Mouse (Mus musculus) lung, embryonic 14.5 days (tissue): ENCODE measurements at regions not wholly inside any gene's neighbourhood (a gene's known extent, or its start where the extent isn't known, plus 50 kb on each side); places are given as distances from the start of the nearest gene placed in this dataset.

Experiments
- ATAC-seq: fragments of 200-750 bp; cut with Nextera tagmentation; 2 replicates; pipeline ENCODE4 v1.8.0; 2017; ENCODE audit warnings: mild to moderate bottlenecking, moderate TSS enrichment, moderate library complexity; ENCODE audit not compliant: insufficient read depth
- DNase-seq: peaks from one replicate; pipeline ENCODE4 v3.0.0-alpha.2; 2015
- H3K27ac ChIP-seq: fragments of 300-500 bp; sonication (generic); 2 replicates; pipeline ENCODE4 v1.5.1; 2014; ENCODE audit warnings: low read depth, mild to moderate bottlenecking, moderate library complexity
- H3K27me3 ChIP-seq: fragments of 300-500 bp; sonication (generic); 2 replicates; pipeline ENCODE4 v1.6.1; 2014; ENCODE audit warnings: low read length, control low read depth; ENCODE audit not compliant: insufficient read depth
- H3K36me3 ChIP-seq: fragments of 300-500 bp; sonication (generic); 2 replicates; pipeline ENCODE4 v1.6.1; 2014; ENCODE audit warnings: control low read depth; ENCODE audit not compliant: insufficient read depth
- H3K4me1 ChIP-seq: fragments of 300-500 bp; sonication (generic); 2 replicates; pipeline ENCODE4 v1.6.1; 2014; ENCODE audit warnings: antibody characterized with exemption, control low read depth; ENCODE audit not compliant: insufficient read depth
- H3K4me2 ChIP-seq: fragments of 300-500 bp; sonication (generic); 2 replicates; pipeline ENCODE4 v1.6.1; 2014; ENCODE audit warnings: mild to moderate bottlenecking
- H3K4me3 ChIP-seq: fragments of 300-500 bp; sonication (generic); 2 replicates; pipeline ENCODE4 v1.5.1; 2014; ENCODE audit warnings: low read depth, low read length
- H3K9ac ChIP-seq: fragments of 300-500 bp; sonication (generic); 2 replicates; pipeline ENCODE4 v1.6.1; 2014
- H3K9me3 ChIP-seq: fragments of 300-500 bp; sonication (generic); 2 replicates; pipeline ENCODE4 v1.6.1; 2016; ENCODE audit warnings: low read depth, low read length, control low read depth
- CTCF ChIP-seq: IDR thresholded peaks from 2 replicates; pipeline ENCODE4 v1.5.1; 2016; ENCODE audit warnings: antibody characterized with exemption, low read depth
- WGBS: fragments of 180-500 bp; shearing (Covaris S2); extraction: QIAGEN DNeasy Blood & Tissue Kit; methylation state at CpG from one replicate; pipeline ENCODE4 v1.1.7; 2014; 5-methylcytosine and 5-hydroxymethylcytosine counted together

GRCm38 (mm10) chr10:83895741-83896150 is 173.1 kb downstream of the 1500009L16Rik start:
- Histone ChIP-seq H3K4me3 (no peak overlapping the region), H3K27ac (peak overlapping the region; percentile 54), H3K9me3 (no peaks in the 10 kb centered on the region), H3K9ac (no peak overlapping the region), H3K36me3 (no peaks in the 10 kb centered on the region), H3K27me3 (no peaks in the 10 kb centered on the region), H3K4me2 (no peak overlapping the region), H3K4me1 (peaks cover 4% of the 10 kb centered on the region)
- WGBS, result 41% methylated on average over 3 of the region's 3 CpGs
- no peak for TF ChIP-seq CTCF
- DNase-seq, result peak; percentile 67
- ATAC-seq, result peak; percentile 75

GRCm38 (mm10) chr10:83896160-83896559 is 173.5 kb downstream of the 1500009L16Rik start:
- H3K4me1 ChIP-seq, result peaks cover 4% of the 10 kb centered on the region
- no peaks in the 10 kb centered on the region for H3K9me3 ChIP-seq
- H3K4me2 ChIP-seq, result no peak overlapping the region
- no peaks in the 10 kb centered on the region for H3K36me3 ChIP-seq
- DNase-seq (no peak), ATAC-seq (no peak)
- peak overlapping the region; percentile 54 for H3K27ac ChIP-seq
- 76% methylated on average over 5 of the region's 5 CpGs for WGBS
- TF ChIP-seq CTCF, result no peak
- H3K4me3 ChIP-seq, result no peak overlapping the region
- no peaks in the 10 kb centered on the region for H3K27me3 ChIP-seq
- no peak overlapping the region for H3K9ac ChIP-seq

- no peak overlapping the region for H3K4me2 ChIP-seq
- H3K4me3 ChIP-seq, result no peak overlapping the region
- H3K4me1 ChIP-seq, result peaks cover 4% of the 10 kb centered on the region
- H3K9ac ChIP-seq, result no peak overlapping the region
- no peaks in the 10 kb centered on the region for H3K9me3 ChIP-seq
- TF ChIP-seq CTCF, result no peak
- no peaks in the 10 kb centered on the region for H3K36me3 ChIP-seq
- no peaks in the 10 kb centered on the region for H3K27me3 ChIP-seq
- WGBS, result 42% methylated on average over 6 of the region's 6 CpGs
- ATAC-seq (no peak), DNase-seq (peak; percentile 59)
- no peak overlapping the region; the same call in 1 of the 2 replicates for H3K27ac ChIP-seq
These were observed 174.9 kb downstream of the 1500009L16Rik start for GRCm38 (mm10) chr10:83897558-83897957.

- Histone ChIP-seq H3K27ac (no peak overlapping the region), H3K9me3 (no peaks in the 10 kb centered on the region), H3K4me2 (no peak overlapping the region), H3K36me3 (no peaks in the 10 kb centered on the region), H3K9ac (no peak overlapping the region), H3K4me1 (no peaks in the 10 kb centered on the region), H3K27me3 (no peaks in the 10 kb centered on the region), H3K4me3 (no peak overlapping the region)
- TF ChIP-seq CTCF, result peak; percentile 39
- peak; percentile 75 for ATAC-seq
- peak; percentile 46 for DNase-seq
- WGBS, result 67% methylated on average over 8 of the region's 8 CpGs
These were observed 184.1 kb downstream of the 1500009L16Rik start for GRCm38 (mm10) chr10:83906751-83907150.

- H3K4me3 ChIP-seq, result no peak overlapping the region
- no peaks in the 10 kb centered on the region for H3K9me3 ChIP-seq
- H3K27me3 ChIP-seq, result no peaks in the 10 kb centered on the region
- peaks cover 9% of the 10 kb centered on the region; the same call in 1 of the 2 replicates for H3K4me1 ChIP-seq
- no peak overlapping the region for H3K9ac ChIP-seq
- H3K36me3 ChIP-seq, result no peaks in the 10 kb centered on the region
- 84% methylated on average over 10 of the region's 10 CpGs for WGBS
- no peak for TF ChIP-seq CTCF
- no peak overlapping the region for H3K27ac ChIP-seq
- no peak for DNase-seq
- ATAC-seq, result no peak
- no peak overlapping the region for H3K4me2 ChIP-seq
These were observed 188.1 kb downstream of the 1500009L16Rik start for GRCm38 (mm10) chr10:83910649-83911370.

GRCm38 (mm10) chr10:83914401-83915132 is 191.9 kb downstream of the 1500009L16Rik start:
- Histone ChIP-seq H3K4me2 (no peak overlapping the region), H3K27me3 (no peaks in the 10 kb centered on the region), H3K9ac (no peak overlapping the region), H3K27ac (no peak overlapping the region), H3K36me3 (no peaks in the 10 kb centered on the region), H3K9me3 (no peaks in the 10 kb centered on the region), H3K4me1 (peaks cover 9% of the 10 kb centered on the region; the same call in 1 of the 2 replicates), H3K4me3 (no peak overlapping the region)
- TF ChIP-seq CTCF, result no peak
- peak; percentile 26 for DNase-seq
- no peak for ATAC-seq
- WGBS, result 24% methylated on average over 12 of the region's 12 CpGs

- no peak overlapping the region for H3K4me2 ChIP-seq
- 41% methylated on average over 9 of the region's 9 CpGs for WGBS
These were observed 192.6 kb downstream of the 1500009L16Rik start for GRCm38 (mm10) chr10:83915133-83915730.

More at GRCm38 (mm10) chr10:83915133-83915730, 192.6 kb downstream of the 1500009L16Rik start:
- ATAC-seq, result no peak
- no peaks in the 10 kb centered on the region for H3K36me3 ChIP-seq
- no peak overlapping the region for H3K4me3 ChIP-seq
- H3K9me3 ChIP-seq, result no peaks in the 10 kb centered on the region
- peaks cover 9% of the 10 kb centered on the region; the same call in 1 of the 2 replicates for H3K4me1 ChIP-seq
- no peak for DNase-seq
- no peak overlapping the region; the same call in 1 of the 2 replicates for H3K27ac ChIP-seq
- no peak for TF ChIP-seq CTCF
- H3K27me3 ChIP-seq, result no peaks in the 10 kb centered on the region
- H3K9ac ChIP-seq, result no peak overlapping the region
